ENCODE assay signal across 5 mouse cellular contexts in genomic region chr17:71387401-71387800, GRCm38 (mm10).
"Had no signal": no experiment of that assay in that cellular context is flagged by ENCODE, and none has a peak within 500 bp of the region (broad histone marks: within the 10 kb centered on the region; RNA-seq: fewer than 3 reads in every experiment).

No protein-coding gene starts in this region.

- DNase-seq: lung, adult 2 months; right cerebral cortex, postnatal 14 days; thymus, adult 2 months; thymus, postnatal 25 days; thymus, postnatal 4 days had no signal
